Mouse (Mus musculus) MEL (cell line): ENCODE data around the gene Lrba. TPM values are rescaled to one million over a fixed set of nuclear protein-coding genes. Genes with fewer than 3 reads are reported as not detected.

ENCODE experiments used
- DNase-seq: peaks from one replicate; pipeline ENCODE4 v3.0.0; 2011; ENCODE audit warnings: low read depth, low spot score
- H3K27ac ChIP-seq: 2 replicates; pipeline ENCODE4 v1.5.1; 2012; ENCODE audit warnings: low read depth, mild to moderate bottlenecking, control low read depth, low read length, moderate library complexity; ENCODE audit not compliant: control insufficient read depth
- H3K27me3 ChIP-seq, 2 experiments: fragments of 150-350 bp in 1 of 2; sonication (generic) in 1 of 2; 2 replicates each; pipeline ENCODE4 v1.6.1; 2012; ENCODE audit warnings: low read length in 2 of 2, mild to moderate bottlenecking in 2 of 2, improper control_type of control experiment in 1 of 2, moderate library complexity in 1 of 2; ENCODE audit not compliant: insufficient read depth in 2 of 2, control insufficient read depth in 1 of 2
- H3K36me3 ChIP-seq, 2 experiments: 2 replicates each; pipeline ENCODE4 v1.6.1; 2012 to 2014; ENCODE audit warnings: low read length in 2 of 2, improper control_type of control experiment in 1 of 2, inconsistent platforms in 1 of 2, mild to moderate bottlenecking in 1 of 2; ENCODE audit not compliant: insufficient read depth in 2 of 2, control insufficient read depth in 1 of 2
- H3K4me1 ChIP-seq, 2 experiments: fragments of 150-350 bp in 1 of 2; sonication (generic) in 1 of 2; 2 replicates each; pipeline ENCODE4 v1.6.1; 2012; ENCODE audit warnings: low read length in 2 of 2, improper control_type of control experiment in 1 of 2, mild to moderate bottlenecking in 1 of 2; ENCODE audit not compliant: insufficient read depth in 2 of 2, control insufficient read depth in 1 of 2
- H3K4me3 ChIP-seq, 2 experiments: fragments of 150-350 bp in 1 of 2; sonication (generic) in 1 of 2; 2 replicates each; pipeline ENCODE4 v1.5.1; 2012; ENCODE audit warnings: low read depth in 2 of 2, low read length in 2 of 2, mild to moderate bottlenecking in 2 of 2, moderate library complexity in 2 of 2, control low read depth in 1 of 2, improper control_type of control experiment in 1 of 2; ENCODE audit not compliant: control insufficient read depth in 1 of 2, insufficient read depth in 1 of 2
- H3K79me2 ChIP-seq: 2 replicates; pipeline ENCODE4 v1.6.1; 2012; ENCODE audit warnings: mild to moderate bottlenecking, low read length, moderate library complexity; ENCODE audit not compliant: control insufficient read depth, poor library complexity, insufficient read depth
- H3K9ac ChIP-seq: 2 replicates; pipeline ENCODE4 v1.6.1; 2012; ENCODE audit warnings: low read depth, mild to moderate bottlenecking, control low read depth, low read length, moderate library complexity; ENCODE audit not compliant: control insufficient read depth, poor library complexity, severe bottlenecking
- H3K9me3 ChIP-seq: fragments of 150-350 bp; sonication (generic); replicated peaks from 2 replicates; pipeline ENCODE4 v1.6.1; 2012; ENCODE audit warnings: mild to moderate bottlenecking, low read length, improper control_type of control experiment, moderate library complexity; ENCODE audit not compliant: insufficient read depth
- BHLHE40 ChIP-seq: IDR thresholded peaks from 2 replicates; pipeline ENCODE4 v1.6.1; 2012; ENCODE audit warnings: low read depth, mild to moderate bottlenecking, inconsistent platforms, low read length, improper control_type of control experiment, borderline replicate concordance
- CHD1 ChIP-seq: IDR thresholded peaks from 2 replicates; pipeline ENCODE4 v1.6.1; 2012; ENCODE audit warnings: low read depth, mild to moderate bottlenecking, inconsistent platforms, low read length, improper control_type of control experiment
- CHD2 ChIP-seq: IDR thresholded peaks from 2 replicates; pipeline ENCODE4 v1.6.1; 2011; ENCODE audit warnings: low read length, improper control_type of control experiment
- CTCF ChIP-seq, 3 experiments: IDR thresholded peaks in 2 of 3; conservative IDR thresholded peaks in 1 of 3; 2 replicates each; pipeline ENCODE4 v1.5.1; 2011 to 2012; ENCODE audit warnings: low read length in 3 of 3, low read depth in 2 of 3, mild to moderate bottlenecking in 2 of 3, improper control_type of control experiment in 1 of 3, inconsistent platforms in 1 of 3, mixed read lengths in 1 of 3, moderate library complexity in 1 of 3; ENCODE audit not compliant: control insufficient read depth in 1 of 3, insufficient read depth in 1 of 3, poor library complexity in 1 of 3, severe bottlenecking in 1 of 3
- E2F4 ChIP-seq: IDR thresholded peaks from 2 replicates; pipeline ENCODE4 v1.6.1; 2011; ENCODE audit warnings: low read depth, low read length, improper control_type of control experiment, borderline replicate concordance
- ELF1 ChIP-seq: IDR thresholded peaks from 2 replicates; pipeline ENCODE4 v1.6.1; 2014; ENCODE audit warnings: low read depth, mild to moderate bottlenecking, inconsistent platforms, low read length, improper control_type of control experiment, moderate library complexity
- EP300 ChIP-seq, 2 experiments: IDR thresholded peaks; 2 replicates each; pipeline ENCODE4 v1.6.1; 2011; ENCODE audit warnings: improper control_type of control experiment in 2 of 2, low read length in 2 of 2, low read depth in 1 of 2, mild to moderate bottlenecking in 1 of 2
- ETS1 ChIP-seq: IDR thresholded peaks from 2 replicates; pipeline ENCODE4 v1.6.1; 2012; ENCODE audit warnings: low read depth, mild to moderate bottlenecking, inconsistent platforms, low read length, improper control_type of control experiment, moderate library complexity
- HCFC1 ChIP-seq: IDR thresholded peaks from 2 replicates; pipeline ENCODE4 v1.6.1; 2012; ENCODE audit warnings: low read depth, mild to moderate bottlenecking, inconsistent platforms, low read length, improper control_type of control experiment, moderate library complexity
- KAT2A ChIP-seq: conservative IDR thresholded peaks from 2 replicates; pipeline ENCODE4 v1.6.1; 2012; ENCODE audit warnings: low read depth, low read length, improper control_type of control experiment, inconsistent platforms
- MAX ChIP-seq: IDR thresholded peaks from 2 replicates; pipeline ENCODE4 v1.6.1; 2011; ENCODE audit warnings: low read length, improper control_type of control experiment
- MAZ ChIP-seq: IDR thresholded peaks from 2 replicates; pipeline ENCODE4 v1.6.1; 2012; ENCODE audit warnings: low read depth, mild to moderate bottlenecking, inconsistent platforms, low read length, improper control_type of control experiment
- MEF2A ChIP-seq: IDR thresholded peaks from 2 replicates; pipeline ENCODE4 v1.6.1; 2014; ENCODE audit warnings: low read depth, mild to moderate bottlenecking, inconsistent platforms, low read length, improper control_type of control experiment; ENCODE audit not compliant: poor library complexity, insufficient replicate concordance, severe bottlenecking; ENCODE audit errors: extremely low read depth
- MXI1 ChIP-seq: IDR thresholded peaks from 2 replicates; pipeline ENCODE4 v1.6.1; 2011; ENCODE audit warnings: mild to moderate bottlenecking, low read depth, low read length, improper control_type of control experiment
- MYB ChIP-seq: IDR thresholded peaks from 2 replicates; pipeline ENCODE4 v1.6.1; 2011; ENCODE audit warnings: mild to moderate bottlenecking, low read depth, low read length, improper control_type of control experiment
- MYC ChIP-seq: IDR thresholded peaks from 2 replicates; pipeline ENCODE4 v1.6.1; 2011; ENCODE audit warnings: low read depth, mild to moderate bottlenecking, low read length, improper control_type of control experiment, moderate library complexity
- NELFE ChIP-seq: IDR thresholded peaks from 2 replicates; pipeline ENCODE4 v1.6.1; 2011; ENCODE audit warnings: low read depth, low read length, improper control_type of control experiment
- NRF1 ChIP-seq: IDR thresholded peaks from 2 replicates; pipeline ENCODE4 v1.6.1; 2014; ENCODE audit warnings: low read depth, mild to moderate bottlenecking, inconsistent platforms, low read length, improper control_type of control experiment, moderate library complexity; ENCODE audit not compliant: poor library complexity, insufficient read depth, severe bottlenecking
- POLR2A ChIP-seq, 2 experiments: IDR thresholded peaks; 2 replicates each; pipeline ENCODE4 v1.6.1; 2011 to 2012; ENCODE audit warnings: low read length in 2 of 2, mild to moderate bottlenecking in 2 of 2, control low read depth in 1 of 2, improper control_type of control experiment in 1 of 2, low read depth in 1 of 2, moderate library complexity in 1 of 2; ENCODE audit not compliant: control insufficient read depth in 1 of 2, insufficient read depth in 1 of 2, poor library complexity in 1 of 2
- POLR2AphosphoS2 ChIP-seq: IDR thresholded peaks from 2 replicates; pipeline ENCODE4 v1.6.1; 2011; ENCODE audit warnings: low read length, improper control_type of control experiment
- POLR2AphosphoS5 ChIP-seq: IDR thresholded peaks from 2 replicates; pipeline ENCODE4 v1.6.1; 2012; ENCODE audit warnings: low read depth, borderline replicate concordance, mild to moderate bottlenecking, inconsistent platforms, low read length, moderate library complexity, mixed read lengths
- RCOR1 ChIP-seq: IDR thresholded peaks from 2 replicates; pipeline ENCODE4 v1.6.1; 2012; ENCODE audit warnings: low read depth, mild to moderate bottlenecking, inconsistent platforms, low read length, improper control_type of control experiment
- SIN3A ChIP-seq: IDR thresholded peaks from 2 replicates; pipeline ENCODE4 v1.6.1; 2012; ENCODE audit warnings: low read length, improper control_type of control experiment, inconsistent platforms
- SMC3 ChIP-seq: IDR thresholded peaks from 2 replicates; pipeline ENCODE4 v1.6.1; 2011; ENCODE audit warnings: low read depth, low read length, improper control_type of control experiment
- TAL1 ChIP-seq: IDR thresholded peaks from 2 replicates; pipeline ENCODE4 v1.6.1; 2012; ENCODE audit warnings: mild to moderate bottlenecking, inconsistent platforms, low read length, moderate library complexity, mixed read lengths
- TCF12 ChIP-seq: IDR thresholded peaks from 2 replicates; pipeline ENCODE4 v1.6.1; 2014; ENCODE audit warnings: low read depth, mild to moderate bottlenecking, inconsistent platforms, low read length, improper control_type of control experiment, moderate library complexity
- USF1 ChIP-seq: IDR thresholded peaks from 2 replicates; pipeline ENCODE4 v1.6.1; 2014; ENCODE audit warnings: low read depth, mild to moderate bottlenecking, inconsistent platforms, low read length, improper control_type of control experiment, moderate library complexity
- ZC3H11A ChIP-seq: IDR thresholded peaks from 2 replicates; pipeline ENCODE4 v1.6.1; 2012; ENCODE audit warnings: low read depth, mild to moderate bottlenecking, inconsistent platforms, low read length, improper control_type of control experiment
- ZKSCAN1 ChIP-seq: IDR thresholded peaks from 2 replicates; pipeline ENCODE4 v1.6.1; 2012; ENCODE audit warnings: low read depth, mild to moderate bottlenecking, inconsistent platforms, low read length, improper control_type of control experiment, moderate library complexity
- ZMIZ1 ChIP-seq: IDR thresholded peaks from 2 replicates; pipeline ENCODE4 v1.6.1; 2012; ENCODE audit warnings: low read depth, mild to moderate bottlenecking, inconsistent platforms, low read length, improper control_type of control experiment, moderate library complexity
- ZNF384 ChIP-seq: IDR thresholded peaks from 2 replicates; pipeline ENCODE4 v1.6.1; 2012; ENCODE audit warnings: low read depth, mild to moderate bottlenecking, inconsistent platforms, low read length, improper control_type of control experiment
- polyA plus RNA-seq, 2 experiments: library from polyadenylated mRNA; stranded (reverse) in 1 of 2; unstranded in 1 of 2; fragments of >175 nt in 1 of 2; fragments of >200 nt in 1 of 2; gene quantifications; 2 replicates each; pipeline versions ENCODE4 v1.2.1 to v1.2.4; 2012; ENCODE audit warnings: low replicate concordance in 2 of 2, low read depth in 1 of 2; ENCODE audit not compliant: insufficient read length in 2 of 2, insufficient read depth in 1 of 2, missing spikeins in 1 of 2
- total RNA-seq: library from RNA; depleted of rRNA; stranded (reverse); fragments of 300-350 nt; gene quantifications from 2 replicates; pipeline ENCODE4 v1.2.3, GENCODE M21; 2012

The Lrba gene
- total and polyA plus RNA-seq, 3 experiments, result 10.9 to 17.9 TPM; not detected in 1

- H3K79me2 ChIP-seq, result no peaks in the 10 kb centered on the region
- no peak overlapping the region for H3K27ac ChIP-seq
- no peak overlapping the region for H3K4me3 ChIP-seq
- no peaks in the 10 kb centered on the region; a peak in 2 of 4 replicates for H3K27me3 ChIP-seq
- H3K9ac ChIP-seq, result no peak overlapping the region
- no peaks in the 10 kb centered on the region for H3K9me3 ChIP-seq
- TF ChIP-seq NELFE, result no peak
- TF ChIP-seq CHD2, result no peak
- TF ChIP-seq TAL1, result no peak
- no peak for TF ChIP-seq MXI1
- TF ChIP-seq MAX, result no peak
- TF ChIP-seq USF1, result no peak
- TF ChIP-seq SMC3, result no peak
- TF ChIP-seq, all 39 proteins: peak for 0
- no peaks in the 10 kb centered on the region; a peak in 1 of 4 replicates for H3K4me1 ChIP-seq
- no peaks in the 10 kb centered on the region for H3K36me3 ChIP-seq
- no peak for DNase-seq
Observed at GRCm38 (mm10) chr3:86810908-86811307, 586.4 kb downstream of the Lrba start.

DNA sequence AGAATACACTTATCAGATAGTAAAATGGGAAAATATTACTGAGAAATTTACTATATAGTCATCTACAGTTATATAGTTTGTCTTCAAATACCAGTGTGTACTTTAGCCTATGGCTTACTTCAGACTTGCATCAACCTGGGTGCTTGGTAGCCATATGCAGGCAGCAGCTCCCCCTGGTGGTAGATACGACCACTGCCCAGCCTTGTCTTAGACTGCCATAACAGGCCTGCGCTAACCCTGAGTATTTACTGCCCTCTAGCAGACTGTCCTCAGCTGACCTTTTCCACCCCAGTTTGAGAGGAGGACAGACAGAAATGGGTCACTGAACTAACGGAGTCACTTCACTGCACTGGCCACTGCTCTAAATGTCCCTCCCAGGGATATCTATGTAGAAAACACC, 588.2 kb downstream of the Lrba start:
- no peaks in the 10 kb centered on the region for H3K79me2 ChIP-seq
- TF ChIP-seq MEF2A, result no peak
- TF ChIP-seq TCF12, result no peak
- TF ChIP-seq POLR2A (IDR thresholded peaks at IDR 0.05; ENCODE audit: control insufficient read depth in 1 of 2, insufficient read depth in 1 of 2, low read depth in 1 of 2, low read length in 2 of 2, poor library complexity in 1 of 2), result no peak
- no peak for TF ChIP-seq ZKSCAN1
- TF ChIP-seq RCOR1, result no peak
- peak; percentile 95 for TF ChIP-seq SMC3
- TF ChIP-seq ZNF384, result no peak
- TF ChIP-seq MXI1, result no peak
- TF ChIP-seq MAZ, result no peak
- TF ChIP-seq NELFE, result no peak
- no peak for TF ChIP-seq E2F4
- no peak for TF ChIP-seq NRF1
- TF ChIP-seq POLR2AphosphoS2, result no peak
- no peak for TF ChIP-seq MAX
- TF ChIP-seq MYC, result 0 out of 2 replicates have a peak, but pooled peaks have one; percentile 25
- TF ChIP-seq MYB, result no peak
- no peak; the same call in 1 of the 2 replicates for TF ChIP-seq BHLHE40
- TF ChIP-seq ETS1, result no peak
- peak in 2 of 3 experiments; percentile 96 to 98; a peak in 5 of 6 replicates for TF ChIP-seq CTCF (IDR thresholded peaks at IDR 0.05 in 2 of 3, conservative IDR thresholded peaks at IDR 0.05 in 1 of 3; ENCODE audit: control insufficient read depth in 1 of 3, insufficient read depth in 1 of 3, low read depth in 2 of 3, low read length in 3 of 3, poor library complexity in 1 of 3, severe bottlenecking in 1 of 3)
- TF ChIP-seq KAT2A, result no peak; the same call in 1 of the 2 replicates
- peak; percentile 10 to 21; a peak in 1 of 4 replicates for TF ChIP-seq EP300 (IDR thresholded peaks at IDR 0.05; ENCODE audit: low read depth in 1 of 2, low read length in 2 of 2)
- 0 out of 2 replicates have a peak, but pooled peaks have one; percentile 28 for TF ChIP-seq HCFC1
- no peak for TF ChIP-seq POLR2AphosphoS5
- TF ChIP-seq CHD1, result no peak
- TF ChIP-seq ZC3H11A, result peak; percentile 93
- TF ChIP-seq ELF1, result no peak
- TF ChIP-seq SIN3A, result peak; percentile 37; the same call in 1 of the 2 replicates
- TF ChIP-seq USF1, result 0 out of 2 replicates have a peak, but pooled peaks have one; percentile 18
- no peak for TF ChIP-seq ZMIZ1

More for the DNA sequence above, 588.2 kb downstream of the Lrba start:
- Histone ChIP-seq H3K27ac (no peak overlapping the region), H3K4me1 (no peaks in the 10 kb centered on the region; a peak in 1 of 4 replicates), H3K9ac (peak overlapping the region; percentile 70), H3K36me3 (no peaks in the 10 kb centered on the region), H3K27me3 (peaks cover 0 to 3% of the 10 kb centered on the region in 2 experiments; a peak in 2 of 4 replicates), H3K9me3 (no peaks in the 10 kb centered on the region), H3K4me3 (peak overlapping the region; percentile 63 to 69)
- peak; percentile 93 for DNase-seq
